Comparison of ENCODE assay signal across 8 mouse cellular contexts in the genomic region with DNA sequence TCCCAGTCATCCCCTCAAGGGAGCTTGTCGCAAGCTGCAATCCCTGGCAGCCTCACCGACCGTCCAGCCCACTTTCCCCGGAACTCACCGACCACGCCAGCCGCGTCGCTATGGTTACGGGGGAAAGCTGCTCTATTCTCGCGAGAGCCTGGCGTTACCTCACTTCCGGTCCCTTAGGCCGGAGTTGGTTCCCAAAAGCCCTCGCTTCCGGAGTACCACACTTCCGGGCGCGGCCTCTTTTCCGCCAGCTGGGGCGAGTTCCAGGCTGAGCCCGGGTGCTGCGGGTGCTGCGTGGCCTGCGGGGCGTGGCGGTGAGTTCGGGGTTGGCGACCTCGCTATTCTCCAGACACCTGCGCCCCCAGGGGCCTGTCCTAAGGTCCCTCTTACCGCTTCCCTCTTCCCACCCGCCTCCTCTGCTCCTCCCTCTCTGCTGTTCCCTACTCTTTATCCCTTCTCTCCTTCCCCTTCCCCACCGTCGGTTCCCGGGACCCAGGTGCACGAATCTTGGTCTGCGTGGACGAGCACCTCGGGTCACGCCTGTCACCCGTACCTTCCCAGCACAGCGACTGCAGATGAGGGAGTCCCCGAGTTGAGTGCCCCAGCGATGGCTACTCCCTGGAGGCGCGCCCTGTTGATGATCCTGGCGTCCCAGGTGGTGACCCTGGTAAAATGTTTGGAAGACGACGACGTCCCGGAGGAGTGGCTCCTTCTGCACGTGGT. TPM values are rescaled to one million over a fixed set of nuclear protein-coding genes. Genes with fewer than 3 reads are reported as not detected.
A peak's percentile ranks its signal among the peaks of the same experiment; 100 is the strongest.
DNase-seq lines count a peak whose midpoint lies in the region; ATAC-seq lines count a peak whose summit lies in the region.

Wdr27 (minus strand) TSS at position 150 of the 720 bp plus-strand sequence.
1600012H06Rik (plus strand) TSS at position 176 of the 720 bp plus-strand sequence.

- H3K36me3 ChIP-seq in hindbrain, embryonic 16.5 days (ENCODE audit: control insufficient read depth, insufficient read depth, low read length) = peaks cover 5% of the 10 kb centered on the region
- H3K36me3 ChIP-seq in macrophage (ENCODE audit: inconsistent target) = 0 out of 2 replicates have a peak, but pooled peaks cover 6% of the 10 kb centered on the region

- H3K4me3 ChIP-seq in hindbrain, embryonic 16.5 days (ENCODE audit: low read length) = peak within 1 kb of the TSS; percentile 81
- peak within 1 kb of the TSS; percentile 99 for H3K4me3 ChIP-seq in macrophage (ENCODE audit: inconsistent target)

- peak; percentile 96 for DNase-seq in T-cell, adult 2 months (ENCODE audit: low spot score)
- DNase-seq in cerebellum, postnatal 36 days = peak; percentile 97
- DNase-seq in gastrocnemius, adult 18-20 months (ENCODE audit: low spot score) = peak; percentile 99
- DNase-seq in left cerebral cortex, adult 18-20 months (ENCODE audit: low spot score in 2 of 2) = peak; percentile 99 to 100
- DNase-seq in right cerebral cortex, adult 18-20 months = peak; percentile 99
- peak; percentile 98 for DNase-seq in urinary bladder, postnatal 10 days (ENCODE audit: low spot score)

- peak within 1 kb of the TSS; percentile 80 for H3K4me2 ChIP-seq in hindbrain, embryonic 16.5 days (ENCODE audit: low read length)

- no peaks in the 10 kb centered on the region for H3K9me3 ChIP-seq in hindbrain, embryonic 16.5 days (ENCODE audit: control insufficient read depth, low read length)

- peaks cover 38% of the 10 kb centered on the region for H3K79me2 ChIP-seq in macrophage (ENCODE audit: inconsistent target)

- peak within 1 kb of the TSS; percentile 86 for H3K27ac ChIP-seq in hindbrain, embryonic 16.5 days (ENCODE audit: low read depth, low read length)
- peak within 1 kb of the TSS; percentile 67 for H3K27ac ChIP-seq in macrophage

- peaks cover 16% of the 10 kb centered on the region for H3K4me1 ChIP-seq in hindbrain, embryonic 16.5 days (ENCODE audit: control insufficient read depth, insufficient read depth, low read depth, low read length)

- H3K9ac ChIP-seq in hindbrain, embryonic 16.5 days (ENCODE audit: low read depth, low read length) = peak within 1 kb of the TSS; percentile 87

- no peaks in the 10 kb centered on the region for H3K27me3 ChIP-seq in hindbrain, embryonic 16.5 days (replicated peaks; ENCODE audit: control insufficient read depth, insufficient read depth, low read length)

- under 1% methylated on average over 54 of the region's 54 CpGs for WGBS in hindbrain, embryonic 16.5 days
- under 1% methylated on average over 50 of the region's 54 CpGs for WGBS in macrophage (ENCODE audit: missing documents)

- ATAC-seq in hindbrain, embryonic 16.5 days = peak; percentile 99

RNA-seq across cellular contexts. Expression of gene Wdr27, which starts in this region (rescaled TPM):
- 1 to 10 TPM; 2.1 to 2.2 TPM for total RNA-seq in gastrocnemius, adult 18-20 months (2021)
- 8.2 and 11.7 TPM in 2 replicates for polyA plus RNA-seq in hindbrain, embryonic 16.5 days (2015; fragmentation: Nextera tagmentation; extraction: Ambion mirVana)
- total RNA-seq in left cerebral cortex, adult 18-20 months (2021) = 1 to 10 TPM; 3.0 to 3.9 TPM
- 1 to 10 TPM in 10 of 26 experiments, under 1 TPM in 9, not detected in 7; 0.40 to 3.7 (median 1.7) TPM for total RNA-seq in macrophage (2018; cell fraction: chromatin; rRNA removed)
- 1 to 10 TPM in 20 of 26 experiments, under 1 TPM in 5, not detected in 1; 0.65 to 2.7 (median 1.5) TPM for total RNA-seq in macrophage (2018; cell fraction: cytosol; rRNA removed)
- 1 to 10 TPM in 13 of 26 experiments, under 1 TPM in 4, not detected in 9; 0.56 to 2.9 (median 1.9) TPM for total RNA-seq in macrophage (2018; cell fraction: nucleus; rRNA removed)
- polyA plus RNA-seq in macrophage (2018) = 0.95 to 3.2 TPM (median 1.8 TPM) in 3 replicates

RNA-seq across cellular contexts. Expression of gene 1600012H06Rik, which starts in this region (rescaled TPM):
- total RNA-seq in gastrocnemius, adult 18-20 months (2021) = 1 to 10 TPM; 8.3 to 8.4 TPM
- 28.0 and 28.9 TPM in 2 replicates for polyA plus RNA-seq in hindbrain, embryonic 16.5 days (2015; fragmentation: Nextera tagmentation; extraction: Ambion mirVana)
- 10 to 100 TPM; 12.2 to 14.9 TPM for total RNA-seq in left cerebral cortex, adult 18-20 months (2021)
- total RNA-seq in macrophage (2018; cell fraction: chromatin; rRNA removed) = 10 to 100 TPM in 21 of 26 experiments, 1 to 10 TPM in 5; 6.5 to 36.0 (median 20.1) TPM
- 10 to 100 TPM; 23.2 to 37.4 (median 31.9) TPM for total RNA-seq in macrophage (2018; cell fraction: cytosol; rRNA removed)
- 10 to 100 TPM; 14.5 to 75.3 (median 43.7) TPM for total RNA-seq in macrophage (2018; cell fraction: nucleus; rRNA removed)
- polyA plus RNA-seq in macrophage (2018) = 27.4 to 35.6 TPM (median 32.7 TPM) in 3 replicates

Comparison
In these comparisons a context has a peak if more than half of its experiments do, and no peak if none do; other contexts are left out.
1. Peak in every context shown above with its lines: DNase-seq, ATAC-seq, H3K4me3 ChIP-seq and H3K27ac ChIP-seq.